Mouse (Mus musculus): ENCODE measurements around the gene Pex12.
"Not testable (repeated sequence)": the region's sequence is repeated elsewhere in the genome, so short reads cannot be mapped to it uniquely, and the experiment has no call there.

The Pex12 gene

GRCm38 (mm10) chr11:83302526-83303251 is at the start of gene Pex12:
Pex12 (minus strand) TSS chr11:83302586.
- peak; percentile 96 for DNase-seq

GRCm38 (mm10) chr11:83341716-83342245 is 39.4 kb upstream of the Pex12 start:
- DNase-seq, result no peak

GRCm38 (mm10) chr11:83339705-83340104 is 37.3 kb upstream of the Pex12 start:
- DNase-seq, result no peak

- DNase-seq, result no peak
Observed at GRCm38 (mm10) chr11:83335826-83336225, 33.4 kb upstream of the Pex12 start.

- peak; percentile 62 for DNase-seq
Observed at GRCm38 (mm10) chr11:83327427-83327826, 25.0 kb upstream of the Pex12 start.

- DNase-seq, result not testable (repeated sequence)
Observed at GRCm38 (mm10) chr11:83326692-83327091, 24.3 kb upstream of the Pex12 start.

- DNase-seq, result no peak
Observed at GRCm38 (mm10) chr11:83319048-83319447, 16.7 kb upstream of the Pex12 start.

- no peak for DNase-seq
Observed at GRCm38 (mm10) chr11:83312471-83312870, 10.1 kb upstream of the Pex12 start.

- no peak for DNase-seq
Observed at GRCm38 (mm10) chr11:83306700-83307253, 4.4 kb upstream of the Pex12 start.

GRCm38 (mm10) chr11:83304485-83304884 is 2.1 kb upstream of the Pex12 start:
- DNase-seq, result no peak

- DNase-seq, result no peak
Observed at GRCm38 (mm10) chr11:83303751-83304150, 1.4 kb upstream of the Pex12 start.

- DNase-seq, result peak; percentile 64
Observed at GRCm38 (mm10) chr11:83302124-83302523, 262 bp downstream of the Pex12 start.

GRCm38 (mm10) chr11:83301431-83301831 is 955 bp downstream of the Pex12 start:
- no peak for DNase-seq

GRCm38 (mm10) chr11:83299724-83300123 is 2.7 kb downstream of the Pex12 start:
- DNase-seq, result no peak

- peak; percentile 95 for DNase-seq
Observed at GRCm38 (mm10) chr11:83298225-83299195, 3.9 kb downstream of the Pex12 start, which contains the start of gene Ap2b1. Ap2b1 (plus strand) TSS chr11:83299024.

- peak; percentile 29 for DNase-seq
Observed at GRCm38 (mm10) chr11:83297816-83298215, 4.6 kb downstream of the Pex12 start.

- DNase-seq, result no peak
Observed at GRCm38 (mm10) chr11:83294133-83294532, 8.3 kb downstream of the Pex12 start.

- no peak for DNase-seq
Observed at GRCm38 (mm10) chr11:83293182-83293581, 9.2 kb downstream of the Pex12 start.

- no peak for DNase-seq
Observed at GRCm38 (mm10) chr11:83292251-83292587, 10.2 kb downstream of the Pex12 start.

GRCm38 (mm10) chr11:83291375-83292250 is 10.8 kb downstream of the Pex12 start:
- peak; percentile 95 for DNase-seq

- no peak for DNase-seq
Observed at GRCm38 (mm10) chr11:83289633-83290032, 12.8 kb downstream of the Pex12 start.

- no peak for DNase-seq
Observed at GRCm38 (mm10) chr11:83289036-83289435, 13.3 kb downstream of the Pex12 start.
